Mouse (Mus musculus): ENCODE results near the gene Olfr782.
"Not testable (repeated sequence)": the region's sequence is repeated elsewhere in the genome, so short reads cannot be mapped to it uniquely, and the experiment has no call there.

Olfr782 gene

GRCm38 (mm10) chr10:129348550-129348949, at the start of gene Olfr782:
TSS of gene Olfr782 (plus strand) at chr10:129348850.
- no peak for DNase-seq (ENCODE audit: low spot score)

GRCm38 (mm10) chr10:129312973-129313372, 35.7 kb upstream of the Olfr782 start:
- not testable (repeated sequence) for DNase-seq (ENCODE audit: low spot score)

GRCm38 (mm10) chr10:129313521-129313920, 35.1 kb upstream of the Olfr782 start:
- not testable (repeated sequence) for DNase-seq (ENCODE audit: low spot score)

GRCm38 (mm10) chr10:129317817-129318216, 30.8 kb upstream of the Olfr782 start, which contains the start of gene Olfr780:
TSS of gene Olfr780 (plus strand) at chr10:129318117.
- DNase-seq (ENCODE audit: low spot score): no peak

DNA sequence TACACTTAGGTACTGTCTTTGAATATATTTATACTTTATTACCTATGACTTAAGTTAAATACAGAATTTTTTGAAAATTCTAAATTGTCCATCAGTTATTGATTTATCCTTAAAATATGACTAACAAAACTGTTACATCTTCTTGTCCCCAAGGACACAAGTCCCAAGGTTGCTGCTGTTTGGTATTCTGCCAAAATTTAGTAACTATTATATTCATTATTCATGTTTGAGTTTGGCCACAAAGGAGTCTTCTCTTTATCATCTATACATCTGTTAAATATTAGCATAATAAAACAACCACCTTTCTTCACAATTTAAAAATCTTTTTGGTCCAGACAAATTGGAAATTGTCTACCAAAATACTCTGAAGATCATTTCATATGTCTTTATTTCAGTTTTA, 20.1 kb upstream of the Olfr782 start, which contains the start of gene Olfr781:
Olfr781 (plus strand) TSS at position 301 of the 400 bp plus-strand sequence.
- DNase-seq (ENCODE audit: low spot score): no peak

DNA sequence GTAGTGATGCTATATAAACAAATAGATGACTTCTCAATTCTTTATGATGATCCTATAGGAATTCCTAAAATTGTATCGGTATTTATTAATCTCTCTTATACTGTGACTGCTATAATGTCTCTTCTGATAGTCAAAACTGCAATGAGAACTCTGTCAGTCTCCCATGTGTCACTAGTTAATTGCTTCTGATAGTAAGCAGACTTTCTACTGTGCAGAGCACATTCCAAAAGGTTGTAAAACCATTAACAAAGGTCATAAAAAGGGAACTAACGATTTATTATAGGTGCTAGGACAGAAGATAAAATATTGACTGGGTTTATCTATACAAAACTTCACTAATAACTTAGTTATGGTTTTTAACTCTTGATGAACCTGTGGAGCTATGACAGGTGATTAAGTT, 3.8 kb downstream of the Olfr782 start:
- DNase-seq (ENCODE audit: low spot score): not testable (repeated sequence)

DNA sequence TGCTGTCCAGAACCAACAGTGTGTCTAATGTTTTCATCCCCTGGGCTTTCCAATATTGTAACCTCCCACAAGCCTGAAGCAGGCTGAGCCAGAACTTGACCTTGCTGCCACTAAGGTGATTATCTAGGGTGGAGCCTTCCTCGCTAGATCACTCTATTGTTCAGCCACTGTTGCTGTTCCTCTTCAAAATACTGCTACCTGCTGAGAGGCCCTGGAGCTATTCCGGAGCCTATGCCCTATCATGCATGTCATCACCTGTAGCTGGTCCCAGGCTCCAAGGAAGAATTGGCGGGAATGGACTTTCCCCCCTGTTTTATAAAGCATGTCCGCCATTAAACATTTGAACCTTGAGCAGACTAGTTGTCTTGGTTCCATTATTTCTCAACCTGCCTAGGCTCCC, 7.8 kb downstream of the Olfr782 start:
- not testable (repeated sequence) for DNase-seq (ENCODE audit: low spot score)

DNA sequence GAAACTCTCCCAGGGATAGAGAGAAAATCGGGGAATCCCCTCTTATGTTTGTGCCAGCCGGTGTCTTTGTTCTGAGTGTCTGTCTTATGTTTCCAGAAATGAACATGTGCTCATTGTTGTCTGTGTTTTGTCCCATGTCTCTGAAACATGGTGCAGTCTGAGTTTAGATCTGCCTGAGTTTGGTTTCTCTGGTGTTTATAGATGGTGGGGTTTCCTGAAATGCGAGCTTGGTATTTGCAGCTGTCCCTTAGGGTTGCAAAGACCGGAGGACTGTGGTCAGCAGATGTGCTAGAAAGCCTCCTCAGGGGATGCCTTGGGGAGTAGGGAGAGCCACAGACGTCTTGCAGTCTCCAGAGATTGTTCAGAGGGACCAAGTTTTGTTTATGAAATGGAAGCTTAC, 8.7 kb downstream of the Olfr782 start:
- no peak for DNase-seq (ENCODE audit: low spot score)

- DNase-seq (ENCODE audit: low spot score): not testable (repeated sequence)
Observed at GRCm38 (mm10) chr10:129374051-129374450, 25.4 kb downstream of the Olfr782 start.

DNA sequence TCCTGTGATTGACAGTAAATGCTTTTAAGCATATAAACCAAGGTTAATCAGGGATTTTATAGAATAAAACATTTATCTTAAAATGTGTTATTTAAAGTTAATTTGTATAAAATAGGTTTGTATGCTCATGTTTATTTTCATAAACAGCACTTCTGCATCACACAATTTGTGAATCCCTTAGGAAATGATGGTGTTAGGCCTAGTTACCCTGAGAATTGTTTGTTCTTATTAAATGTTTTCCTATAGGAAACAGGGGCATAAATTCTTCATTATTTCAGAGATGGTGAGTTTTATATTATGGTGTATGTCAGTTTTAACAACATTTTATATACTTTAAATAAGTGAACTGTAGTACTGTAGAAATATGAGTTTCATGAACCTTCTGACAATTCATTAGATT, 35.1 kb downstream of the Olfr782 start, which contains the start of gene Olfr784:
Olfr784 (plus strand) TSS at position 301 of the 400 bp plus-strand sequence.
- DNase-seq (ENCODE audit: low spot score): no peak

GRCm38 (mm10) chr10:129400892-129401291, 52.2 kb downstream of the Olfr782 start:
- no peak for DNase-seq (ENCODE audit: low spot score)

Data from adipocyte (in vitro differentiated cells).